Mouse (Mus musculus) stomach, embryonic 14.5 days (tissue): Measurements from ENCODE around the gene Pard3b. TPM values are rescaled to one million over a fixed set of nuclear protein-coding genes. Genes with fewer than 3 reads are reported as not detected.

Source experiments
- ATAC-seq: fragments of 200-750 bp; cut with Nextera tagmentation; 2 replicates; pipeline ENCODE4 v1.8.0; 2017; ENCODE audit warnings: low read depth, moderate TSS enrichment; ENCODE audit not compliant: insufficient number of reproducible peaks, insufficient read depth, low FRiP score
- H3K27ac ChIP-seq: fragments of 300-500 bp; sonication (generic); 2 replicates; pipeline ENCODE4 v1.5.1; 2014; ENCODE audit warnings: mild to moderate bottlenecking, low read length, moderate library complexity, mixed read lengths
- H3K27me3 ChIP-seq: fragments of 300-500 bp; sonication (generic); 2 replicates; pipeline ENCODE4 v1.6.1; 2014; ENCODE audit warnings: low read length, control low read depth, mixed read lengths; ENCODE audit not compliant: control insufficient read depth, insufficient read depth
- H3K36me3 ChIP-seq: fragments of 300-500 bp; sonication (generic); 2 replicates; pipeline ENCODE4 v1.6.1; 2014; ENCODE audit warnings: mild to moderate bottlenecking, control low read depth, low read length, moderate library complexity, mixed read lengths; ENCODE audit not compliant: control insufficient read depth, insufficient read depth
- H3K4me1 ChIP-seq: fragments of 300-500 bp; sonication (generic); 2 replicates; pipeline ENCODE4 v1.6.1; 2014; ENCODE audit warnings: low read length, control low read depth, mixed read lengths; ENCODE audit not compliant: control insufficient read depth, insufficient read depth
- H3K4me2 ChIP-seq: fragments of 300-500 bp; sonication (generic); replicated peaks from 2 replicates; pipeline ENCODE4 v1.6.1; 2014; ENCODE audit warnings: low read depth, low read length, control low read depth
- H3K4me3 ChIP-seq: fragments of 300-500 bp; sonication (generic); 2 replicates; pipeline ENCODE4 v1.5.1; 2014; ENCODE audit warnings: low read depth, low read length, control low read depth
- H3K9ac ChIP-seq: fragments of 300-500 bp; sonication (generic); replicated peaks from 2 replicates; pipeline ENCODE4 v1.6.1; 2014; ENCODE audit warnings: low read depth, mild to moderate bottlenecking, control low read depth, low read length, moderate library complexity, mixed read lengths
- H3K9me3 ChIP-seq: fragments of 300-500 bp; sonication (generic); 2 replicates; pipeline ENCODE4 v1.6.1; 2016; ENCODE audit warnings: low read depth, low read length, control low read depth; ENCODE audit not compliant: control insufficient read depth
- WGBS: fragments of 180-500 bp; shearing (Covaris S2); extraction: QIAGEN DNeasy Blood & Tissue Kit; methylation state at CpG from one replicate; pipeline ENCODE4 v1.1.7; 2014; 5-methylcytosine and 5-hydroxymethylcytosine counted together
- polyA plus RNA-seq: library from polyadenylated mRNA; unstranded; fragments of >200 nt; fragmentation: Nextera tagmentation; extraction: Ambion mirVana; gene quantifications from 2 replicates; pipeline ENCODE4 v1.2.1, GENCODE M21; 2014

The Pard3b gene
- polyA plus RNA-seq, 1 experiment from 2014 or later = 36.3 TPM

DNA sequence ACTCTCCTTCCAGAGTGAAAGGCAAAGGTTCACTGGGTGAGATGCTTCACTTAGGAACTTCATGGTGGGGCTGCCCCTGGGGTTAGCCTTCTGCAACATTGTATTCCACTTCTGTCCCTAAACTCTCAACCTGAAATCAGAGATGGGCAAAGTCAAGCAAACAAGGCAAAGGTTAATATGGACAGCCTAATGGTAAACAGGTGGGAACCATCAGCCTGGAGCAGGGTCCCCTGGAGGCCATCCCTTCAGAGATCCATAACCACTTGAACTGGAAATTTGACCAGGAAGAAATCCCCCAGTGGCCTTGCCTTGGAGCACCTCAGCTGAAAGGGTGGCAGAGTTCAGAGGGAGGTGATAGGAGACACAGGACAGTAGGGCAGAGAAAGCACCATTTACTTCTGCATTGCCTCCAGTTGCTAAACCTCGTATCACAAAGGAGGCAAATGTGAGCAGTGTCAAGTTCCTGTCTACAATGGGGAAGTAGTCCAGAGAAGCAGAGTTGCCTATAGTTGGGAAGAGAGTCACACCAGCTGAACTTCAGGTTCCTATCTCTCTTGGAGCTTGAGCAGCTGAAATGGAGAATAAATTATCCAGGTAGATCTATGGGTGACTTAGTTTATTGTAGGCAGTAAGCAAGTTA lies 412.7 kb downstream of the Pard3b start:
- H3K27ac ChIP-seq = no peak overlapping the region
- H3K4me1 ChIP-seq = no peaks in the 10 kb centered on the region
- no peak for ATAC-seq
- H3K4me3 ChIP-seq = no peak overlapping the region
- no peaks in the 10 kb centered on the region for H3K27me3 ChIP-seq
- H3K9me3 ChIP-seq = no peaks in the 10 kb centered on the region
- H3K36me3 ChIP-seq = no peaks in the 10 kb centered on the region
- whole genome bisulfite sequencing = 38% methylated on average over 1 of the region's 1 CpGs
- H3K4me2 ChIP-seq = no peak overlapping the region
- H3K9ac ChIP-seq = no peak overlapping the region

DNA sequence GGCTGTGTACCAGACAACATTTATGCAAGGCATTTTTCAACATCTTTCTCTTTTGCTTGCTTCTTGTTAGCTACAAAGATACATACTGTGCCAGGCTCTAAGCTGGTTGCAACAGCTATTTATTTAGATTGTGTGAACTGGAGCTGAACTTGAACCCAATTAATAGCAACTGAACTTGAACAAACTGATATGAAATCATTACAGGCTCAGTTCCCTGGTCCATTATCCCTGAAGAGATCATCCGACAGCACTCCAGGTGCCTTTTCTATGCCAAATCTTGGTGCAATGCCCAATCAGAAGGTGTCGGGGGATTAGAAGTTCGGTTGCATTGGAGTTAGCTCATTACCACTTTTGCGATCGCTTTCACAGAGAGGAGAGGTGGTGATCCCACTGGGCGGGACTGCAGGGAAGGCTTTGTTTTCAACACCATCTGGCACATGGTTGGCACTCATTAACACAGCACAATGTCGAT lies 414.6 kb downstream of the Pard3b start:
- Histone ChIP-seq H3K9me3 (no peaks in the 10 kb centered on the region), H3K27me3 (no peaks in the 10 kb centered on the region), H3K4me2 (no peak overlapping the region), H3K4me1 (no peaks in the 10 kb centered on the region), H3K27ac (no peak overlapping the region), H3K4me3 (no peak overlapping the region), H3K9ac (no peak overlapping the region), H3K36me3 (no peaks in the 10 kb centered on the region)
- no peak for ATAC-seq
- 68% methylated on average over 7 of the region's 7 CpGs for whole genome bisulfite sequencing

DNA sequence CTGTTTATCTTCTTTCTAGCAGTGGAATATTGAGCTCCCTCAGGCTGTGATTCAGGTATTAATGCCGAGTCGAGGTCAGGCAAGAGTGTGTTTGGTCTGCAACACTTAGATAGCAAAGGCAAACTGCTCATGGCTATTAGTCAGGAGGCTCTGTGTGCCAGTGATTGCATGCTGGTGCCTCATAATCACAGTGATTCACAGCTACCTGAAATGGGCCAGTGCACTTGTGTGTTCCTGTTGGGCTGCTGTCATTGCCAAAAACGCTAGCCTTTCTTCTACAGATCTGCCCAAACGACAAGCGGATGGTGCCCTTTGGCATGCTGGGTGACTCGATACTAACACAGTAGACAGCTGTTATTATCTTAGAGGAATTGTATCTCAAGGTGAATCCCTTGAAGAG lies 416.7 kb downstream of the Pard3b start:
- no peak for ATAC-seq
- no peak overlapping the region for H3K9ac ChIP-seq
- no peak overlapping the region for H3K4me3 ChIP-seq
- no peak overlapping the region for H3K4me2 ChIP-seq
- H3K4me1 ChIP-seq = no peaks in the 10 kb centered on the region
- no peaks in the 10 kb centered on the region for H3K27me3 ChIP-seq
- H3K27ac ChIP-seq = no peak overlapping the region
- 73% methylated on average over 6 of the region's 6 CpGs for WGBS
- H3K36me3 ChIP-seq = no peaks in the 10 kb centered on the region
- H3K9me3 ChIP-seq = no peaks in the 10 kb centered on the region

DNA sequence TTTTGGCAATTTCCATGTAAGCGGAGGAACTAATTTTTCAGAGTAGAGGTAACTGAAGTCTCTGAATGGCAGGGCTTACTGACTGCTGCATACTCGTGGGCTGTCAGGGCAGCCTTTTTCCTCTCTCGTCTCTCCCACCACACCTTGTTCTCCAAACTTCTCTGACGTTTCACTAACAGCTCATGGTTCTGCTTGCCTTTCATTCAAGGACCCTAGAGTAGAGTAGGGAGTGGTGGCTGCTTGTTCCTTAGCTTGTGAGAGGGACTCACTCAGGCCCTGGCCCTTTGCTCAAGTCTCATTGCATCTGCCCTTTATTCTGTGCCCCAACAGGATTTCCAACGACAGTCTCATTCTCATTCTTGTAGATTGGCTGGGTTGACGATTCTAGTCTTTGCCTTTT lies 432.0 kb downstream of the Pard3b start:
- 74% methylated on average over 6 of the region's 6 CpGs for WGBS

DNA sequence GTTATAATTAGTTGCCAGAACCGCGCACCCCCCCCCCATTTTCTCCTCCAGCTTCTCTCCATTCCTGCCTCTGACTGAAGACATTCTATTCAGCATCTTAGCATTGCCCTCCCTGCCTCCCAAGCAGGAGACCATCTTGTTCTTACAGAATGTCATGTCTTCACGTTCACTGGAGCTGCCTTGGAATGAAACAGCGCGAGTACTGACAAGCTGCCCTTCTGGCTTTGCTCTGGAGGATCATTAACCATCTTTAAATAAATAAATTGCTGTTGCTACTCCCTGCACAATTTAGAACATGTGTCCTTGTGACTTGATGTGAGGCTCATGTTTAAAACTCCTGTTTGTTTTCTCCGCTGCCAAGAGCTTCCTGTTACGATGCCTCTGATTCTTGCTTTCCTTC lies 432.5 kb downstream of the Pard3b start:
- Histone ChIP-seq H3K27me3 (no peaks in the 10 kb centered on the region), H3K27ac (no peak overlapping the region), H3K36me3 (no peaks in the 10 kb centered on the region), H3K9ac (no peak overlapping the region), H3K4me2 (no peak overlapping the region), H3K9me3 (peaks cover 6% of the 10 kb centered on the region), H3K4me3 (no peak overlapping the region), H3K4me1 (peaks cover 6% of the 10 kb centered on the region; the same call in 1 of the 2 replicates)
- ATAC-seq = no peak
- 54% methylated on average over 7 of the region's 7 CpGs for WGBS

More for the DNA sequence above, 432.0 kb downstream of the Pard3b start:
- Histone ChIP-seq H3K36me3 (no peaks in the 10 kb centered on the region), H3K9ac (no peak overlapping the region), H3K4me2 (no peak overlapping the region), H3K27me3 (no peaks in the 10 kb centered on the region), H3K4me3 (no peak overlapping the region), H3K4me1 (peaks cover 6% of the 10 kb centered on the region; the same call in 1 of the 2 replicates), H3K27ac (no peak overlapping the region), H3K9me3 (peaks cover 6% of the 10 kb centered on the region)
- no peak for ATAC-seq

GRCm38 (mm10) chr1:62076171-62076570 lies 437.5 kb downstream of the Pard3b start:
- H3K4me2 ChIP-seq = no peak overlapping the region
- 93% methylated on average over 3 of the region's 3 CpGs for WGBS

GRCm38 (mm10) chr1:62081129-62081528 lies 442.5 kb downstream of the Pard3b start:
- no peak overlapping the region for H3K4me3 ChIP-seq
- no peak overlapping the region for H3K27ac ChIP-seq
- 83% methylated on average over 4 of the region's 4 CpGs for WGBS
- H3K4me2 ChIP-seq = no peak overlapping the region
- no peaks in the 10 kb centered on the region for H3K9me3 ChIP-seq
- H3K4me1 ChIP-seq = peaks cover 6% of the 10 kb centered on the region; the same call in 1 of the 2 replicates
- H3K9ac ChIP-seq = no peak overlapping the region
- ATAC-seq = no peak
- H3K36me3 ChIP-seq = no peaks in the 10 kb centered on the region
- H3K27me3 ChIP-seq = no peaks in the 10 kb centered on the region

More at GRCm38 (mm10) chr1:62076171-62076570, 437.5 kb downstream of the Pard3b start:
- peaks cover 3% of the 10 kb centered on the region; the same call in 1 of the 2 replicates for H3K4me1 ChIP-seq
- H3K9me3 ChIP-seq = no peaks in the 10 kb centered on the region
- no peak for ATAC-seq
- no peak overlapping the region for H3K9ac ChIP-seq
- H3K36me3 ChIP-seq = no peaks in the 10 kb centered on the region
- no peak overlapping the region for H3K4me3 ChIP-seq
- H3K27ac ChIP-seq = no peak overlapping the region
- H3K27me3 ChIP-seq = no peaks in the 10 kb centered on the region

DNA sequence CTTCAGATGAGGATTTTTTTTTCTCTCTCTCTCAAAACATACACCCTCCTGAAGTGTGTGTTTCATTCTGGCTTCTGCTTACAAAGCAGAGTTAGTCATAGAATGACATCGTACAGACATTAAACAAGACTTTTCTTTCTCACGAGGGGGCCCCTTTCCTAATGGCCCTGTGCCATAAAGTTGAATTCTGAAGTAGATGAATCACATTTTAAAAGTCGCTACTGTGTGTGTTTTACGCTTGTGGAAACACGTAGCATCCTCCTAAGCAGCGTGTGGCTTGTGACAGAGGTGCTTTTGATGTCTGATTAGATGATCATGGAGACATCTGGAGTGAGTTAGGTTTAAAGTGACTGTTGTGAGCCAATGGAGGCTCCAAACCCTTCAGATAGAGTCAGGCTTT lies 447.4 kb downstream of the Pard3b start:
- Histone ChIP-seq H3K4me1 (peaks cover 11% of the 10 kb centered on the region; the same call in 1 of the 2 replicates), H3K27me3 (no peaks in the 10 kb centered on the region), H3K9ac (no peak overlapping the region), H3K27ac (no peak overlapping the region), H3K4me3 (no peak overlapping the region), H3K4me2 (peak overlapping the region; percentile 4; the same call in 1 of the 2 replicates), H3K9me3 (no peaks in the 10 kb centered on the region), H3K36me3 (no peaks in the 10 kb centered on the region)
- 8% methylated on average over 6 of the region's 6 CpGs for WGBS
- no peak for ATAC-seq

- H3K4me1 ChIP-seq = peaks cover 11% of the 10 kb centered on the region; the same call in 1 of the 2 replicates
- H3K4me2 ChIP-seq = no peak overlapping the region
- no peak overlapping the region for H3K9ac ChIP-seq
- 73% methylated on average over 10 of the region's 10 CpGs for WGBS
- no peaks in the 10 kb centered on the region for H3K27me3 ChIP-seq
- no peak for ATAC-seq
- peak overlapping the region; percentile 10; the same call in 1 of the 2 replicates for H3K27ac ChIP-seq
- no peaks in the 10 kb centered on the region for H3K36me3 ChIP-seq
- no peak overlapping the region for H3K4me3 ChIP-seq
- no peaks in the 10 kb centered on the region for H3K9me3 ChIP-seq
These were observed 448.8 kb downstream of the Pard3b start for GRCm38 (mm10) chr1:62087464-62087863.
